Comparison of ENCODE assay signal across 22 mouse cellular contexts in genomic region chr4:86524483-86524882, GRCm38 (mm10). TPM values are rescaled to one million over a fixed set of nuclear protein-coding genes. Genes with fewer than 3 reads are reported as not detected.
"Had no signal": no experiment of that assay in that cellular context is flagged by ENCODE, and none has a peak within 500 bp of the region (broad histone marks: within the 10 kb centered on the region; RNA-seq: fewer than 3 reads in every experiment).

No protein-coding gene starts in this region.

- DNase-seq: gastrocnemius, adult 2 months; gastrocnemius, postnatal 14 days; gastrocnemius, postnatal 36 days; heart, adult 11 months; heart, adult 2 months; heart, postnatal 14 days; heart, postnatal 36 days; kidney, adult 11 months; kidney, adult 2 months; kidney, adult 9 months; kidney, postnatal 14 days; kidney, postnatal 36 days had no signal

- ATAC-seq: hindbrain, postnatal 0 days; intestine, embryonic 16.5 days; liver, embryonic 12.5 days had no signal

RNA-seq across cellular contexts. Expression of gene Saxo1, which starts 33.6 kb away (rescaled TPM):
- total RNA-seq: gastrocnemius, adult 2 months; gastrocnemius, postnatal 36 days; heart, adult 2 months; heart, postnatal 14 days; heart, postnatal 36 days; hematopoietic stem cell, adult 5-6 weeks; hindbrain, postnatal 0 days; layer of hippocampus, adult 2 months; layer of hippocampus, postnatal 10 days; layer of hippocampus, postnatal 25 days; left cerebral cortex, adult 2 months; left cerebral cortex, postnatal 25 days; liver, adult 2 months had no signal
